Mouse (Mus musculus): Measurements from ENCODE around the gene Renbp. TPM values are rescaled to one million over a fixed set of nuclear protein-coding genes. Genes with fewer than 3 reads are reported as not detected.

The Renbp gene
- polyA plus RNA-seq, 1 experiment from 2014 or later, result 16.3 TPM

GRCm38 (mm10) chrX:73966248-73967176 lies 35.9 kb upstream of the Renbp start, which contains the start of gene Hcfc1:
TSS of gene Hcfc1 (minus strand) at chrX:73966357.
- 17% methylated on average over 52 of the region's 58 CpGs for WGBS
- Histone ChIP-seq H3K27me3 (ENCODE audit: control insufficient read depth, insufficient read depth, low read length) (no peaks in the 10 kb centered on the region), H3K27ac (ENCODE audit: low read depth, low read length) (peak within 1 kb of the TSS; percentile 96), H3K9me3 (ENCODE audit: control insufficient read depth, low read length) (no peaks in the 10 kb centered on the region), H3K4me1 (ENCODE audit: control insufficient read depth, insufficient read depth, low read length) (peaks cover 8% of the 10 kb centered on the region), H3K4me3 (ENCODE audit: low read depth, low read length) (peak within 1 kb of the TSS; percentile 73), H3K9ac (ENCODE audit: low read length) (peak within 1 kb of the TSS; percentile 73), H3K4me2 (ENCODE audit: low read depth) (peak within 1 kb of the TSS; percentile 63), H3K36me3 (ENCODE audit: control insufficient read depth, insufficient read depth, low read length) (no peaks in the 10 kb centered on the region)
- peak; percentile 88 for DNase-seq (ENCODE audit: low spot score)
- ATAC-seq (ENCODE audit: insufficient read depth, low FRiP score, low TSS enrichment), result peak; percentile 77

GRCm38 (mm10) chrX:73965307-73965706 lies 34.7 kb upstream of the Renbp start:
- ATAC-seq (ENCODE audit: insufficient read depth, low FRiP score, low TSS enrichment) (no peak), DNase-seq (ENCODE audit: low spot score) (no peak)
- H3K9ac ChIP-seq (ENCODE audit: low read length), result peak overlapping the region; percentile 73
- no peak overlapping the region; the same call in 1 of the 2 replicates for H3K27ac ChIP-seq (ENCODE audit: low read depth, low read length)
- WGBS, result 17% methylated on average over 20 of the region's 20 CpGs
- no peaks in the 10 kb centered on the region for H3K36me3 ChIP-seq (ENCODE audit: control insufficient read depth, insufficient read depth, low read length)
- peaks cover 8% of the 10 kb centered on the region for H3K4me1 ChIP-seq (ENCODE audit: control insufficient read depth, insufficient read depth, low read length)
- peak overlapping the region; percentile 63 for H3K4me2 ChIP-seq (ENCODE audit: low read depth)
- no peaks in the 10 kb centered on the region for H3K27me3 ChIP-seq (ENCODE audit: control insufficient read depth, insufficient read depth, low read length)
- H3K9me3 ChIP-seq (ENCODE audit: control insufficient read depth, low read length), result no peaks in the 10 kb centered on the region
- H3K4me3 ChIP-seq (ENCODE audit: low read depth, low read length), result peak overlapping the region; percentile 73

DNA sequence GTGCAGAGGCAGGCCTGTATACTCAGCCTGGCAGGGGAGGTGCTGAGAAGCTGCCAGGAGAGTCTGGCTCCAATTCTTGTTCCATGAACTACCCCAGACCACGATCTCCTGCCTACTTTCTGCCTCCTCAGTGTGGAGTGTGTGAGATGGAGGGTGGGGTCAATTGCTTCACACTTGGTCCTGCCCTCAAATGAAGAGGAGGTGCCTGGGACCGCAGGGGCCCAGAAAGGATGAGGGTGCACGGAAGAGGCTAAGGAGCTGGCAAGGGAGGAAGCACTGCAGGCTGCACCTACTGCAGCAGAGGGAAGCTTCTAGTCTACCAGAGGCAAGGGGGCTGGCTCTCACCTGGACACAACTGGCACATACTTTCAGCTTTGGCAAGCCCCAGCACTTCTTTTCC lies 33.7 kb upstream of the Renbp start:
- 42% methylated on average over 3 of the region's 3 CpGs for WGBS
- Histone ChIP-seq H3K27me3 (ENCODE audit: control insufficient read depth, insufficient read depth, low read length) (no peaks in the 10 kb centered on the region), H3K27ac (ENCODE audit: low read depth, low read length) (no peak overlapping the region), H3K9ac (ENCODE audit: low read length) (peak overlapping the region; percentile 15), H3K4me1 (ENCODE audit: control insufficient read depth, insufficient read depth, low read length) (peaks cover 8% of the 10 kb centered on the region), H3K4me3 (ENCODE audit: low read depth, low read length) (peak overlapping the region; percentile 73), H3K4me2 (ENCODE audit: low read depth) (peak overlapping the region; percentile 63), H3K36me3 (ENCODE audit: control insufficient read depth, insufficient read depth, low read length) (no peaks in the 10 kb centered on the region), H3K9me3 (ENCODE audit: control insufficient read depth, low read length) (no peaks in the 10 kb centered on the region)
- ATAC-seq (ENCODE audit: insufficient read depth, low FRiP score, low TSS enrichment) (no peak), DNase-seq (ENCODE audit: low spot score) (no peak)

GRCm38 (mm10) chrX:73954988-73955387 lies 24.3 kb upstream of the Renbp start:
- ATAC-seq (ENCODE audit: insufficient read depth, low FRiP score, low TSS enrichment) (no peak), DNase-seq (ENCODE audit: low spot score) (no peak)
- WGBS, result 95% methylated on average over 6 of the region's 6 CpGs
- no peaks in the 10 kb centered on the region for H3K4me1 ChIP-seq (ENCODE audit: control insufficient read depth, insufficient read depth, low read length)
- H3K9ac ChIP-seq (ENCODE audit: low read length), result no peak overlapping the region
- peaks cover 14% of the 10 kb centered on the region for H3K36me3 ChIP-seq (ENCODE audit: control insufficient read depth, insufficient read depth, low read length)
- H3K27me3 ChIP-seq (ENCODE audit: control insufficient read depth, insufficient read depth, low read length), result no peaks in the 10 kb centered on the region
- H3K27ac ChIP-seq (ENCODE audit: low read depth, low read length), result no peak overlapping the region
- H3K4me2 ChIP-seq (ENCODE audit: low read depth), result no peak overlapping the region
- H3K4me3 ChIP-seq (ENCODE audit: low read depth, low read length), result no peak overlapping the region
- H3K9me3 ChIP-seq (ENCODE audit: control insufficient read depth, low read length), result no peaks in the 10 kb centered on the region

DNA sequence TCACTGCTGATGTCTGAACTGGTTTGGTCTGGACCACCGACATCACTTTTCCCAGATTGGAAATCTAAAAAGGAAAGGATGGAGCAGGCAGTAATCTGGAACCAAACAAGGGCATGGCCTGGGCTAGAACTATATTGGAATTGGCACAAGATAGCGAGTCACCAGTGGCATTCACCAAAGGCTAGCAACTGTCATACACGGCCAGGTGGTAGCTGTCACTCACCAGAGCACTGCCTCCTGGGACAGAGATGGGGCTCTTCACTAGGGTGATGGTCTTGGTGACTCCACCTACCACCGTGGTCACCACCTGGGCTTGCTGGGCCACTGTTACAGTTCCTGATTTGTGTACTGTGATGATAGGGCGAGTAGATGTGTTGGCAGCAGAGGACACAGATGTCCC lies 22.0 kb upstream of the Renbp start:
- H3K9ac ChIP-seq (ENCODE audit: low read length), result no peak overlapping the region
- no peaks in the 10 kb centered on the region for H3K4me1 ChIP-seq (ENCODE audit: control insufficient read depth, insufficient read depth, low read length)
- no peak overlapping the region for H3K4me2 ChIP-seq (ENCODE audit: low read depth)
- H3K9me3 ChIP-seq (ENCODE audit: control insufficient read depth, low read length), result no peaks in the 10 kb centered on the region
- ATAC-seq (ENCODE audit: insufficient read depth, low FRiP score, low TSS enrichment) (no peak), DNase-seq (ENCODE audit: low spot score) (no peak)
- no peak overlapping the region for H3K27ac ChIP-seq (ENCODE audit: low read depth, low read length)
- 92% methylated on average over 5 of the region's 5 CpGs for WGBS
- peaks cover 20% of the 10 kb centered on the region for H3K36me3 ChIP-seq (ENCODE audit: control insufficient read depth, insufficient read depth, low read length)
- H3K27me3 ChIP-seq (ENCODE audit: control insufficient read depth, insufficient read depth, low read length), result no peaks in the 10 kb centered on the region
- H3K4me3 ChIP-seq (ENCODE audit: low read depth, low read length), result no peak overlapping the region

DNA sequence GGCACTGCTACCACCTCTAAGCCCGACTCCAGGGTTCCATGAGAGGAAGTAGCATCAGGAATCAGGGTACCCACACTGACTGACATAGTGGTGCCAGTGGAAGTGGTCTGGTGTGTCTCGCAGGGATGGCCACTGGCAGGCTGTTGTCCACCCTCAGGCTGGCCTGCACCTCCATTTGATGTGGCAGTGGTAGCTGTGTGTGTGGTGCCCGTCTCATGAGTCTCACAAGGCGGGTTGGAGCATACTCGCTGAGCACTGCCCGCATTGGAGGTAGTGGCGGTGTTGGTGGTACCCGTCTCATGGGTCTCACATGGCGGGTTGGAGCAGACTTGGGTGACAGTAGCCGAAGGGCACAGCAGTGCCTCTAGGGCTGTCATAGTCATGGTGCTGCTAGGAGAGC lies 18.7 kb upstream of the Renbp start:
- no peaks in the 10 kb centered on the region for H3K9me3 ChIP-seq (ENCODE audit: control insufficient read depth, low read length)
- no peak overlapping the region for H3K27ac ChIP-seq (ENCODE audit: low read depth, low read length)
- H3K4me2 ChIP-seq (ENCODE audit: low read depth), result no peak overlapping the region
- no peaks in the 10 kb centered on the region for H3K4me1 ChIP-seq (ENCODE audit: control insufficient read depth, insufficient read depth, low read length)
- no peaks in the 10 kb centered on the region for H3K27me3 ChIP-seq (ENCODE audit: control insufficient read depth, insufficient read depth, low read length)
- no peak overlapping the region for H3K4me3 ChIP-seq (ENCODE audit: low read depth, low read length)
- WGBS, result 87% methylated on average over 10 of the region's 10 CpGs
- no peak for ATAC-seq (ENCODE audit: insufficient read depth, low FRiP score, low TSS enrichment)
- no peak overlapping the region for H3K9ac ChIP-seq (ENCODE audit: low read length)
- DNase-seq (ENCODE audit: low spot score), result no peak
- peaks cover 25% of the 10 kb centered on the region for H3K36me3 ChIP-seq (ENCODE audit: control insufficient read depth, insufficient read depth, low read length)

- no peaks in the 10 kb centered on the region for H3K9me3 ChIP-seq (ENCODE audit: control insufficient read depth, low read length)
- H3K27me3 ChIP-seq (ENCODE audit: control insufficient read depth, insufficient read depth, low read length), result no peaks in the 10 kb centered on the region
- no peak overlapping the region for H3K4me3 ChIP-seq (ENCODE audit: low read depth, low read length)
- peaks cover 25% of the 10 kb centered on the region for H3K36me3 ChIP-seq (ENCODE audit: control insufficient read depth, insufficient read depth, low read length)
- H3K4me1 ChIP-seq (ENCODE audit: control insufficient read depth, insufficient read depth, low read length), result no peaks in the 10 kb centered on the region
- H3K9ac ChIP-seq (ENCODE audit: low read length), result no peak overlapping the region
- DNase-seq (ENCODE audit: low spot score), result peak; percentile 47
- H3K4me2 ChIP-seq (ENCODE audit: low read depth), result no peak overlapping the region
- H3K27ac ChIP-seq (ENCODE audit: low read depth, low read length), result no peak overlapping the region
- WGBS, result 20% methylated on average over 4 of the region's 4 CpGs
- 0 out of 2 replicates have a peak, but pooled peaks have one; percentile 31 for ATAC-seq (ENCODE audit: insufficient read depth, low FRiP score, low TSS enrichment)
Measured at GRCm38 (mm10) chrX:73948647-73949046, 18.0 kb upstream of the Renbp start.

GRCm38 (mm10) chrX:73946896-73947295 lies 16.2 kb upstream of the Renbp start:
- ATAC-seq (ENCODE audit: insufficient read depth, low FRiP score, low TSS enrichment), result no peak
- no peak overlapping the region for H3K4me3 ChIP-seq (ENCODE audit: low read depth, low read length)

GRCm38 (mm10) chrX:73942294-73942693 lies 11.6 kb upstream of the Renbp start:
- Histone ChIP-seq H3K4me1 (ENCODE audit: control insufficient read depth, insufficient read depth, low read length) (no peaks in the 10 kb centered on the region), H3K27me3 (ENCODE audit: control insufficient read depth, insufficient read depth, low read length) (no peaks in the 10 kb centered on the region), H3K4me3 (ENCODE audit: low read depth, low read length) (no peak overlapping the region), H3K9ac (ENCODE audit: low read length) (no peak overlapping the region), H3K27ac (ENCODE audit: low read depth, low read length) (no peak overlapping the region), H3K36me3 (ENCODE audit: control insufficient read depth, insufficient read depth, low read length) (peaks cover 8% of the 10 kb centered on the region), H3K4me2 (ENCODE audit: low read depth) (no peak overlapping the region), H3K9me3 (ENCODE audit: control insufficient read depth, low read length) (no peaks in the 10 kb centered on the region)
- DNase-seq (ENCODE audit: low spot score) (no peak), ATAC-seq (ENCODE audit: insufficient read depth, low FRiP score, low TSS enrichment) (no peak)
- 88% methylated on average over 2 of the region's 2 CpGs for WGBS

More at GRCm38 (mm10) chrX:73946896-73947295, 16.2 kb upstream of the Renbp start:
- Histone ChIP-seq H3K27ac (ENCODE audit: low read depth, low read length) (no peak overlapping the region), H3K27me3 (ENCODE audit: control insufficient read depth, insufficient read depth, low read length) (no peaks in the 10 kb centered on the region), H3K4me2 (ENCODE audit: low read depth) (no peak overlapping the region), H3K9me3 (ENCODE audit: control insufficient read depth, low read length) (no peaks in the 10 kb centered on the region), H3K4me1 (ENCODE audit: control insufficient read depth, insufficient read depth, low read length) (no peaks in the 10 kb centered on the region), H3K36me3 (ENCODE audit: control insufficient read depth, insufficient read depth, low read length) (peaks cover 25% of the 10 kb centered on the region), H3K9ac (ENCODE audit: low read length) (no peak overlapping the region)
- no peak for DNase-seq (ENCODE audit: low spot score)
- 83% methylated on average over 6 of the region's 6 CpGs for WGBS

Measured in neural tube, embryonic 11.5 days (tissue).